Mouse (Mus musculus) thymus, postnatal 36 days (tissue): Measurements from ENCODE around the gene Cracr2b.

Experiments used
- DNase-seq, 2 experiments: peaks; one replicate each; pipeline ENCODE4 v3.0.0; 2022; ENCODE audit warnings: mixed read lengths in 2 of 2

The Cracr2b gene

DNA sequence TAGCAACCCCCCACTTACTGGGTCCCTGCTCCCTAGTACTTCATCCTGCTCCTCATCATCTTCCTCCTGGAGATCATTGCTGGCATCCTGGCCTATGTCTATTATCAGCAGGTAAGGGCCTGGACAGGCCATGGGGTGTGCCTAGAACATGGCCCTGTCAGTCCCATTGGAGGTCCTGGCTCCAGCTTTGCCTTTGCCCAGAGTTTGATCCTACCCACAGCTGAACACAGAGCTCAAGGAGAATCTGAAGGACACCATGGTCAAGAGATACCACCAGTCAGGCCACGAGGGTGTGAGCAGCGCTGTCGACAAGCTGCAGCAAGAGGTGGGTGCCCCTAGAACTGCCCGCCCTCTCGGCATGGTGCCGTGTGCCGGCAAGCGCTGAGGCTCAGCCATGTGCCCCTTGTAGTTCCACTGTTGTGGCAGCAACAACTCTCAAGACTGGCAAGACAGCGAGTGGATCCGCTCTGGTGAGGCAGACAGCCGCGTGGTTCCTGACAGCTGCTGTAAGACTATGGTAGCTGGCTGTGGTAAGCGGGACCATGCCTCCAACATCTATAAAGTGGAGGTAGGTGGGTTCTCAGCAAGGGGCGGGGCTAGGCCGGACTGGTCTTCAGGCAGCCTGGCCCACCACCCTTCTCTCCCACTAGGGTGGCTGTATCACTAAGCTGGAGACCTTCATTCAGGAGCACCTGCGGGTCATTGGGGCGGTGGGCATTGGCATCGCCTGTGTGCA, 9.2 kb downstream of the Cracr2b start:
- no peak for DNase-seq

- no peak for DNase-seq
Observed at GRCm38 (mm10) chr7:141470637-141470944, 9.7 kb downstream of the Cracr2b start.

DNA sequence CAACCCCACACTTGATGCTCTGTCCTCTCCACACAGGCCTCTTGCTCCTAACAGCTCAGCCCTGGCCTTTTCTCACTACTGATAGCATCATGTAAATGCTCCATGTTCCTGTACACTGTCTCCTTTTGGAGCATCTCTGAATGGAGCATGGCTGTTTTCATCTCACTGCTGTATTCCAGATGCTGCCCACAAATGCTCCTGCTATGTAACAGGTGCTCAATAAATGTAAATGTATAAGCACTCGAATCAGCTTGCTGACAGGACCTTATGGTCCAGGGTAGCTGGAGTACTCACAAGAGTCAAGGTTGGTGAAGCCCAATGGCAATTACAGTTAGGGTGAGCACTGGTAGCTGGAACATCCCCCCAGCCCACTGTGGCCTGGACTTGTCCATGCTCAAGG, 10.3 kb downstream of the Cracr2b start:
- no peak for DNase-seq

DNA sequence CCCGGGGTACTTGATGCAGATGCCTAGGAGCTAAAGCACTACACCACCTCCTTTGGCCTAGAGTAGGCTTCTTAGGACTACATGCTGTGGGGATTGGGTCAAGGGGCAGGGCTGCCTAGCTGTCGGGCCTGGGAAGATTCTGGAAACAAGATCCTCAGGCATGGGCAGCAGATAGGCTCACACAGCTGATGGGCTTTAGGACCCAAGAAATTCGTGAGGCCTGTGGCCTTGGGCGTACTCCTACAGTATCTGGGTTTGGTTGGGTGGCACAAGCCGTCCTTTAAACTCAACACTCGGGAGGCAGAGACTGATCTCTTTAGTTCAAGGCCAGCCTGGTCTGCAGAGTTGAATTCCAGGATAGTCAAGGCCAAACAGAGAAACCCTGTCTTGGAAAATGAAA, 11.3 kb downstream of the Cracr2b start:
- DNase-seq: no peak

GRCm38 (mm10) chr7:141472763-141473162, 11.9 kb downstream of the Cracr2b start:
- DNase-seq: no peak

DNA sequence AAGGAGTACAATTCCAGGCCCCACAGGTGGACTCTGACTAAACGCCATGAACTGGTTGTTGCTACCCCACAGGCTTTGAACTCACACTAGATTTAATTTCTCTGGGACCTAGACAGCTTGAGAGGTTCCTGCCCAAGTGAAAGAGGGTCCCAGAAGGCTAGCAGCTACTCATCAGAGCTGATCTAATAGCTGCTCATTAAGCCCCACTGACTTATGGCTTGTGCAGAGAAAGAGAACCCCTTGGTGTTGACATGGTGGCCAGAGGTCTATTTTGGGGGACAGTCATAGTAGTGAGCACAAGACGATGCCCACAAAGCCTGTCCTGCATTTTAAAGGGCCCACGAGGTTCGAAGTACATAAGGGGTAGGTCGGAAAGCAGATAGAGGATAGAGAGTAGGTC, 13.3 kb downstream of the Cracr2b start:
- no peak for DNase-seq

DNA sequence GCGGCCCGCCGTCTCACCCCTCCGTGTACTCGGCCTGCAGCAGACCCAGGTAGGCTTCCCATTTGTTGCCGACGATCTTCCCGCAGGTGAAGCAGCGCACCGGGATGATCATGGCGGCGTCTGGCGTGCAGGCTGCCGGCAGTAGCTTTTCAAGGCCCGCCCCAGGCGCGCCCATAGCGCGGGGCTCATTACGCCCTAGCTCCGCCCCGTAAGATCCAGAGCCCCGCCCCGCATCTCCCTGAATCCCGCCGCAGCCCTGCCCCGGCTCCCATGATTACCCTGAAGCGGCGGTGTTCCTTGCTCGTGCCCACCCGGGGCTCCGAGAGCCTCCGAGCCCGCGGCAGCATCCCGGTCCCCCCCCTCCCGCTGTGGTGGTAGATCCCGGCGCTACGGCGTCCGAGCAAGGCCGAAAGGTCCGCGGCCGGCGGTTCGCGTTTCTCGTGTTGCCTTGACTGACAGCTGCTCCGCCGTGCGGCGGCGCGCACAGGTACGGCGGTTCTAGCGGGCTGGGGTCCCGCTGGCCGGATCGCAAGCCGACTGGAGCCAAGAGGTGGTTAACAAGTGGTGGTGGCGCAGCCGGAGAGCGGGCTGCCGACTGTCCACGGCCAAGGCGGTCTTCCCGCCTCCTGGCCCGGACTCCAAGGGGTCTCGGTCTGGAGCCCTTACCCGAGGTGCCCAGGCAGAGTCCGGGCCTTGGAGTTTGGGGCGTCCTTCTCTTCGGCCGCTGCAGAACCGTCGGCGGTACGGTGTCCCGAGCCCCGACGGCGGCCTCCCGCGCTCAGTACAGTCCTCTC, 14.3 kb downstream of the Cracr2b start, which contains the start of the genes Polr2l and Tspan4:
Polr2l (minus strand) TSS at position 122 of the 794 bp plus-strand sequence.
Tspan4 (plus strand) TSS at position 230 of the 794 bp plus-strand sequence.
- DNase-seq: peak; percentile 85 to 86

DNA sequence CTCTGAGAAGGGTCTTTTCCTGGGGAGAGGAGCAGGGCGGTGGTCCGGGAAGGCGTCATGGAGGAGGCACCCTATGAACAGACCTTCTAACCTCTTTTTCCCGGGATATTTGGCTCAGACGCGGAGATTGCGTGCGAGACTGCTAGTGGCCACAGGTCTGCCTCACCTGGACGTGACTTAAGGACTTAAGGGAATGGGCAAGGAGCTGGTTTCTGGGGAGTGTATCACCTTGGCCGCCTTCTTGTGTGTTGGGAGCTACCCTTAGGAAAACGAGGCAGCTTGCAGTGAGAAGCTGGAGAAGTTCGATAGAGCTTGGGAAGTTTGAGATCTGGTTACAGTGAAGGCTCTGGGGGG, 14.9 kb downstream of the Cracr2b start:
- DNase-seq: no peak

DNA sequence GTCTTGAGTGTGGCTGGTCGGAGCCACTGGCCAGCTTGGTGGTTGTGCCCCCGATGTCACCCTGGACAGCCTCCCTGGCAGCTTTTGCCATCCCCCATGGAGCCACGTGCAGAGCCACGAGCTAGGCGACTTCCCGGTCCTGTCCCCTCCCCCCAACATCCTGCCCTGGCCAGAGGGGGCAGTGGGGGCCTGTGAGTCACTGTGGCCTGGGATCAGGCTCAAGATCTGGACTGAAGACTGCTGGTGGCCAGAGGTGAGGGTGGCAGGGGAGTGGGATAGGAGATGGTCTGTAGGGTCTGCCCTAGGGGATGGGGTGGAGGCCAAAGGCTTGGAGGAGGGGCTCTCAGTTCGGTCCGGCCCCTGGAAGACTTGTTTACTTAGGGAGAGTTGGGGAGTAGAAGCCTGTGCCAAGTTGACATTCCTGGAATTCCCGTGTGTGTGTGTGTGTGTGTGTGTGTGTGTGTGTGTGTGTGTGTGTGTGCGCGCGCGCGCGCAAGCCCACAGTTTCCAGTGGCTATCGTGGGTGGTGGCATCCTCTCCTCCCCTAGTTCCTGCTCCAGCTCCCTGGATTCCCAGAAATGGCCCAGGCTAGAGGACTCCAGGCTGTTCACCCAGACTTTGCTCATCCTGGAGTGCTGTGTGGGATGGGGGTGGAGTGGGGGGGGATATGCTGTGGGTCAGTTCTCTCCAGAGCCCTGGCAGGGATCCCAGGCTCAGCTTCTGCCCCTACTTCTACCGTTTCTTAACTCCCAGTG, 15.5 kb downstream of the Cracr2b start:
- peak in 1 of 2 experiments; percentile 33 for DNase-seq

DNA sequence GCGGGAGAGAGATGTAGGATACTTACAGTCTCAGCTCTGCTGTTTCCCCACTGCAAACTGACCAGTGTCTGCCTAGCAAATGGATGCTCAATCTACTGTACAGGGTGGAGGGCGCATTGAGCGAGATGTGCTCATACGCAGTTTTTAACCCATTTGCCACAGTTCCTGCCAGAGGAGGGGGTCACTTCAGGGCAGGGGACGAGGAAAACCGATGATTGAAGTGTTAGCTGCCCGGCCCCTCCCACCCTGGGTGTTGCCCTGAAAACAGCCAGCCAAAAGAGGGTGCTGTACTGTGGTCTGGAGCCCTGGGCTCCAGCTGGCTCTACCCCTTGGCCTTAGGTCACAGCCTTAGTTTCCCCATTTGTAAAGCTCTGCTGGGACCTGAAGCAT, 16.1 kb downstream of the Cracr2b start:
- DNase-seq: no peak

DNA sequence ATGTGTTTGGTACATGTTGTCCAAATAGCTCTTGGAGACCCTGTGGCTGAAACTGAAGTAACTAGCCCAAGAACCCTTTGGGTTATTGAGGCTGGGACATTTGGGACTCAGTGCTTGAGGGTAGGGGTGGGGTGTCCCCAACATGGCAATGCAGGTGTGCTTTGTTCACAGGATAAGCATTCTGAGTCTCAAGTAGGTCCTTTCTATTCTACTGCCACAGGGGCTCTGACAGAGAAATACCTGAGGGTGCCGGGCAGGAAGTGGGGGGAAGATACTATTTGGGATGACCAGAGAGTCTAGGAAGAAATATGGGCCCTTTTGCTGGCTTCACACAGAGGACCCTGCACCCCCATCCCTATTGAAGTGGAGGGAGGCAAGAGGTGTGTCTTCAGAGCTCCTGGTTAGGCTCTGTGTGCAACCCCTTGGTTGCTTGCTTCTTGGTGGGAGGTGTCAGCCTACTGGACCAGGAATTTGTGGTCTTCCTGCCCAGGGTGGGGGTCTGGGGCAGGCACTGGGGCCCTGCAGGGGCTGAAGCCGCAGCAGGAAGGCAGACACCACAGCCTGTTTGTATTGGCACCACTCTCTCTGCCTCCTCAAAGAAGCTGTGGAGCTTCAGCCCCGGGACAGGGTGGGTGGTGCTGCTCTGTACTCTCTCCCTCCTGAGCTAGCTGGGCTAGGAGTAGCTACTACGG, 16.8 kb downstream of the Cracr2b start:
- no peak for DNase-seq

DNA sequence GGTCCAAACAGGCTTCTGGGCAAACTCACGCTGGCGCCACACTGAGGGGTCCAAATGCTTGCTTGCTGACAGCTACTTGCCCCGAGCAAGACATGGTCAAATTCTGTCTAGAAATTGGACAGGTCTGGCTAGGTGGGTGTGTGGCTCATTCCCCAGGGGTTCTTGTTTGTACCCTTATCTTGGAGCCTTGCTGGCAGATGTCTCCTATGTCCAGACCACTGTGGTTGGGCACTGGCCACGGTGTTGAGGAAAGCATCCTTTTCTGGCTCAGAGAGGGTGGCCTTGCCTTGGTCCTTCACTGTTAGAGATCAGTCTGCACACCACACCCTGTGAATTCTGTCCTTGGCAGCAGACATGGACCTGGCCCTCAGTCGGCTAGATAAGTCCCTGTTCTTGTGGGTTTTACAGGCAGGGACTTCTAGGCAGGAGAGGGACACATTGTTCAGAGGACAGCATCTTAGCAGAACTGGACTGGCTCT, 17.4 kb downstream of the Cracr2b start:
- DNase-seq: no peak

GRCm38 (mm10) chr7:141480842-141481497, 20.1 kb downstream of the Cracr2b start:
- DNase-seq: peak; percentile 58 to 68

GRCm38 (mm10) chr7:141481498-141482401, 20.9 kb downstream of the Cracr2b start:
- DNase-seq: peak in 1 of 2 experiments; percentile 42

GRCm38 (mm10) chr7:141482531-141483024, 21.7 kb downstream of the Cracr2b start:
- no peak for DNase-seq

GRCm38 (mm10) chr7:141483114-141483653, 22.3 kb downstream of the Cracr2b start:
- DNase-seq: no peak

- no peak for DNase-seq
Observed at GRCm38 (mm10) chr7:141484186-141485120, 23.6 kb downstream of the Cracr2b start.

GRCm38 (mm10) chr7:141485186-141485585, 24.3 kb downstream of the Cracr2b start:
- no peak for DNase-seq

GRCm38 (mm10) chr7:141485606-141486005, 24.7 kb downstream of the Cracr2b start:
- no peak for DNase-seq
